Mouse (Mus musculus): ENCODE measurements at regions not wholly inside any gene's neighbourhood (a gene's known extent, or its start where the extent isn't known, plus 50 kb on each side); places are given as distances from the start of the nearest gene placed in this dataset.

DNA sequence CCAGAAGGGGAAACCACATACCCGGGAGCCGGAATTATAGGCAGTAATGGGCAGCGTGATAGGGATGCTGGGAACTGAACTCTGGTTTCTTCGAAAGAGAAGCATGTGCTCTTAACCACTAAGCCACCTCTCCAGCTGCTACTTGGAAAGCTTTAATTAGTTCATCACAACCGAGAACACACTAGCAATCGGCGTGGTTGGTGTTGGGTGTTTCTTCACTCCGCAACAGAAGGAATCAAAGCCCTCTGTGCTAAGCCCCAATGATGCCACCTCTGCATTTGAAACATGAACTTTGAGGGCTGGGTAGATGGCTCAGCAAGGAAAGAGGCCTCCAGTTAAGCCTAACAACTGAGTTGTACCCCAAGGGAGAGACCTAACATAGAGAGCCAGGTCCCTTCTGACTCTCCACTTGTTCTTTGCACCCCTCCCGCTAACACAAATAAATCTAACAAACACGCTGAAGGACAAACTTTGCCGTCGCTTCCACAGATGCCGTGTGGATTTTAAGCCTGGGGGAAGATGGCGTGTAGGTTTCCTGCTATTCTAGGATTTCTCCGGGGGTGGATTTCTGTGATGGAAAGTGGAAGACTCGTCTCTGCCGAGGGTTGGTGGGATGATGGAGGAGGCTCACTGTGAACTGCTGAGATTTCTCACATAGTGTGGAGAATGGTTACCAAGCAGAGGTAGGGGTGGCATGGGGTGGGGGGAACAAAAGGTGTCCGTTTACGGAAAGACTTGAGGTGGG, 257.4 kb downstream of the Diras2 start:
- TF ChIP-seq GATA1 (IDR thresholded peaks at IDR 0.05; ENCODE audit: low read length) (no peak), TAL1 (IDR thresholded peaks at IDR 0.05; ENCODE audit: low read length) (no peak)

Data from erythroblast, embryonic 14.5 days (primary cell).